Mouse (Mus musculus) liver, postnatal 0 days (tissue): ENCODE measurements at regions not wholly inside any gene's neighbourhood (a gene's known extent, or its start where the extent isn't known, plus 50 kb on each side); places are given as distances from the start of the nearest gene placed in this dataset.

Experiments used
- ATAC-seq: fragments of 200-750 bp; cut with Nextera tagmentation; 2 replicates; pipeline ENCODE4 v1.8.0; 2017; ENCODE audit warnings: mild to moderate bottlenecking, moderate library complexity
- DNase-seq: peaks from one replicate; pipeline ENCODE4 v3.0.0-alpha.2; 2016
- H3K27ac ChIP-seq: fragments of 300-500 bp; sonication (generic); 2 replicates; pipeline ENCODE4 v1.5.1; 2014; ENCODE audit warnings: antibody characterized with exemption, moderate library complexity, mild to moderate bottlenecking, low read depth
- H3K27me3 ChIP-seq: fragments of 300-500 bp; sonication (generic); 2 replicates; pipeline ENCODE4 v1.6.1; 2014; ENCODE audit warnings: low read length, control low read depth, mixed read lengths; ENCODE audit not compliant: insufficient read depth
- H3K36me3 ChIP-seq: fragments of 300-500 bp; sonication (generic); replicated peaks from 2 replicates; pipeline ENCODE4 v1.6.1; 2014; ENCODE audit warnings: mild to moderate bottlenecking, control low read depth, low read length, moderate library complexity, mixed read lengths; ENCODE audit not compliant: insufficient read depth
- H3K4me1 ChIP-seq: fragments of 300-500 bp; sonication (generic); 2 replicates; pipeline ENCODE4 v1.6.1; 2014; ENCODE audit warnings: antibody characterized with exemption, mild to moderate bottlenecking, control low read depth; ENCODE audit not compliant: insufficient read depth
- H3K4me2 ChIP-seq: fragments of 300-500 bp; sonication (generic); 2 replicates; pipeline ENCODE4 v1.6.1; 2014; ENCODE audit warnings: low read depth, mild to moderate bottlenecking, low read length, moderate library complexity, mixed read lengths
- H3K4me3 ChIP-seq: fragments of 300-500 bp; sonication (generic); 2 replicates; pipeline ENCODE4 v1.5.1; 2014; ENCODE audit warnings: low read depth, low read length
- H3K9ac ChIP-seq: fragments of 300-500 bp; sonication (generic); replicated peaks from 2 replicates; pipeline ENCODE4 v1.6.1; 2014; ENCODE audit warnings: mild to moderate bottlenecking, moderate library complexity
- H3K9me3 ChIP-seq: fragments of 300-500 bp; sonication (generic); 2 replicates; pipeline ENCODE4 v1.6.1; 2016; ENCODE audit warnings: mild to moderate bottlenecking, control low read depth, low read length, mixed read lengths
- CTCF ChIP-seq: sonication (generic); IDR thresholded peaks from 2 replicates; pipeline ENCODE4 v1.5.1; 2016; ENCODE audit warnings: antibody characterized with exemption, low read depth
- EP300 ChIP-seq: IDR thresholded peaks from 2 replicates; pipeline ENCODE4 v1.6.1; 2016; ENCODE audit warnings: antibody characterized with exemption, low read depth, mild to moderate bottlenecking
- WGBS: fragments of 180-500 bp; shearing (Covaris S2); extraction: QIAGEN DNeasy Blood & Tissue Kit; methylation state at CpG from one replicate; pipeline ENCODE4 v1.1.7; 2014; ENCODE audit not compliant: insufficient replicate concordance; 5-methylcytosine and 5-hydroxymethylcytosine counted together

- Histone ChIP-seq H3K9me3 (no peaks in the 10 kb centered on the region), H3K27ac (no peak overlapping the region), H3K4me1 (no peaks in the 10 kb centered on the region), H3K27me3 (no peaks in the 10 kb centered on the region), H3K4me3 (no peak overlapping the region), H3K9ac (no peak overlapping the region), H3K36me3 (no peaks in the 10 kb centered on the region), H3K4me2 (no peak overlapping the region)
- no peak for DNase-seq
- no peak for TF ChIP-seq EP300
- TF ChIP-seq CTCF: no peak
- no peak for ATAC-seq
- 41% methylated on average over 5 of the region's 5 CpGs for WGBS
These were observed 69.4 kb upstream of the Nck2 start for GRCm38 (mm10) chr1:43374946-43375345.

- Histone ChIP-seq H3K9ac (no peak overlapping the region), H3K4me3 (no peak overlapping the region), H3K27me3 (no peaks in the 10 kb centered on the region), H3K36me3 (no peaks in the 10 kb centered on the region), H3K9me3 (no peaks in the 10 kb centered on the region), H3K4me2 (no peak overlapping the region), H3K4me1 (no peaks in the 10 kb centered on the region), H3K27ac (no peak overlapping the region)
- DNase-seq (no peak), ATAC-seq (no peak)
- 71% methylated on average over 4 of the region's 4 CpGs for WGBS
- TF ChIP-seq EP300 (no peak), CTCF (no peak)
These were observed 68.5 kb upstream of the Nck2 start for GRCm38 (mm10) chr1:43375851-43376250.

- no peak for DNase-seq
- no peaks in the 10 kb centered on the region for H3K36me3 ChIP-seq
- no peak overlapping the region for H3K4me2 ChIP-seq
- no peak overlapping the region for H3K9ac ChIP-seq
- H3K9me3 ChIP-seq: no peaks in the 10 kb centered on the region
- no peak overlapping the region for H3K27ac ChIP-seq
- H3K4me1 ChIP-seq: no peaks in the 10 kb centered on the region
- H3K4me3 ChIP-seq: no peak overlapping the region
- ATAC-seq: no peak
- no peaks in the 10 kb centered on the region for H3K27me3 ChIP-seq
- TF ChIP-seq CTCF (no peak), EP300 (no peak)
- 78% methylated on average over 4 of the region's 4 CpGs for WGBS
These were observed 66.7 kb upstream of the Nck2 start for GRCm38 (mm10) chr1:43377491-43378263.

DNA sequence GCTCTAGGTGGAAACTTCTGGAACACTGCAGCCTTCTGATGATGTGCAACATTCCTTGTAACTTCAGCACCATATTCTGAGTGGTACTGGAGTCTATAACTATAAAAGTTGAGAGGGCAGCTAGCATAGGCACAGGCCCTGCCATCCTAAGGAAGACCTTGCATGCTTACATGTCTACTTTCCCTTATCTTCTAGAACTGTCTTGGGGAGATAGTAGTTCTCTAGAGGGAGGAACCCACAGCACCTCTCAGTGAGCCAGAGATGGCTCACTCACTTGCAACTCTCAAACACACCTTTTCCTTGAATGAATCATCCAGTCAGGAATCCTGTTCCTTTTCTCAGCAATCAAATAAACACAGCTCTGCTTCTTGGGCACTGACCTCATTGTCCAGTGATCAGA is 59.4 kb upstream of the Nck2 start:
- TF ChIP-seq EP300 (no peak), CTCF (no peak)
- no peaks in the 10 kb centered on the region for H3K27me3 ChIP-seq
- no peak for ATAC-seq
- no peak overlapping the region for H3K27ac ChIP-seq
- H3K36me3 ChIP-seq: no peaks in the 10 kb centered on the region
- no peaks in the 10 kb centered on the region for H3K9me3 ChIP-seq
- no peaks in the 10 kb centered on the region for H3K4me1 ChIP-seq
- no peak overlapping the region for H3K4me3 ChIP-seq
- H3K4me2 ChIP-seq: no peak overlapping the region
- no peak for DNase-seq
- H3K9ac ChIP-seq: no peak overlapping the region

- WGBS: 81% methylated on average over 2 of the region's 2 CpGs
- no peak for ATAC-seq
- Histone ChIP-seq H3K27ac (no peak overlapping the region), H3K9ac (no peak overlapping the region), H3K27me3 (no peaks in the 10 kb centered on the region), H3K4me1 (0 out of 2 replicates have a peak, but pooled peaks cover 5% of the 10 kb centered on the region), H3K9me3 (no peaks in the 10 kb centered on the region), H3K4me3 (no peak overlapping the region), H3K36me3 (no peaks in the 10 kb centered on the region), H3K4me2 (no peak overlapping the region)
- no peak for DNase-seq
- TF ChIP-seq EP300 (no peak), CTCF (no peak)
These were observed 50.3 kb upstream of the Nck2 start for GRCm38 (mm10) chr1:43394035-43394434.
